In genomic region chr7:100520663-100521285, GRCm38 (mm10) we compare ENCODE assay signal across 8 mouse cellular contexts. TPM values are rescaled to one million over a fixed set of nuclear protein-coding genes. Genes with fewer than 3 reads are reported as not detected.
DNase-seq lines count a peak whose midpoint lies in the region; ATAC-seq and TF ChIP-seq lines count a peak whose summit lies in the region.

No protein-coding gene starts in this region.

- no peak for TF ChIP-seq POLR2A in olfactory bulb, adult 2 months (IDR thresholded peaks at IDR 0.05; ENCODE audit: insufficient read depth, low read depth, low read length)

- H3K4me1 ChIP-seq in embryonic facial prominence, embryonic 14.5 days (ENCODE audit: control insufficient read depth, insufficient read depth, low read length) = no peaks in the 10 kb centered on the region
- H3K4me1 ChIP-seq in heart, embryonic 14.5 days (ENCODE audit: control insufficient read depth in 2 of 2, insufficient read depth in 2 of 2, low read length in 2 of 2) = no peaks in the 10 kb centered on the region
- H3K4me1 ChIP-seq in lung, embryonic 14.5 days (ENCODE audit: insufficient read depth) = no peaks in the 10 kb centered on the region
- H3K4me1 ChIP-seq in olfactory bulb, adult 2 months (ENCODE audit: control insufficient read depth, insufficient read depth, low read length) = no peaks in the 10 kb centered on the region

- WGBS in embryonic facial prominence, embryonic 14.5 days = 27% methylated on average over 10 of the region's 10 CpGs
- WGBS in heart, embryonic 14.5 days = 19% methylated on average over 10 of the region's 10 CpGs
- 17% methylated on average over 10 of the region's 10 CpGs for WGBS in lung, embryonic 14.5 days
- WGBS in olfactory bulb, adult 2 months = 20% methylated on average over 10 of the region's 10 CpGs

- H3K4me3 ChIP-seq in embryonic facial prominence, embryonic 14.5 days (ENCODE audit: low read depth, low read length) = no peak overlapping the region
- no peak overlapping the region for H3K4me3 ChIP-seq in heart, embryonic 14.5 days (ENCODE audit: control insufficient read depth in 1 of 2, insufficient read depth in 1 of 2, low read depth in 1 of 2, low read length in 2 of 2)
- no peak overlapping the region for H3K4me3 ChIP-seq in lung, embryonic 14.5 days (ENCODE audit: low read depth, low read length)
- H3K4me3 ChIP-seq in olfactory bulb, adult 2 months (ENCODE audit: insufficient read depth, low read depth, low read length) = no peak overlapping the region

- H3K27ac ChIP-seq in embryonic facial prominence, embryonic 14.5 days (replicated peaks; ENCODE audit: low read depth, low read length) = no peak overlapping the region
- H3K27ac ChIP-seq in heart, embryonic 14.5 days (replicated peaks in 1 of 2; ENCODE audit: control insufficient read depth in 1 of 2, insufficient read depth in 1 of 2, low read depth in 2 of 2, low read length in 2 of 2) = no peak overlapping the region
- H3K27ac ChIP-seq in lung, embryonic 14.5 days (ENCODE audit: low read depth) = no peak overlapping the region
- H3K27ac ChIP-seq in olfactory bulb, adult 2 months (ENCODE audit: insufficient read depth, low read depth, low read length) = no peak overlapping the region

- H3K9ac ChIP-seq in embryonic facial prominence, embryonic 14.5 days (ENCODE audit: low read depth, low read length) = no peak overlapping the region
- no peak overlapping the region for H3K9ac ChIP-seq in heart, embryonic 14.5 days (ENCODE audit: low read length)
- H3K9ac ChIP-seq in lung, embryonic 14.5 days = no peak overlapping the region

- H3K36me3 ChIP-seq in embryonic facial prominence, embryonic 14.5 days (ENCODE audit: control insufficient read depth, insufficient read depth, low read length) = no peaks in the 10 kb centered on the region
- H3K36me3 ChIP-seq in heart, embryonic 14.5 days (ENCODE audit: control insufficient read depth, insufficient read depth, low read length) = no peaks in the 10 kb centered on the region
- no peaks in the 10 kb centered on the region for H3K36me3 ChIP-seq in lung, embryonic 14.5 days (ENCODE audit: insufficient read depth)

- H3K4me2 ChIP-seq in embryonic facial prominence, embryonic 14.5 days (ENCODE audit: low read depth, low read length) = peak overlapping the region; percentile 38; the same call in 1 of the 2 replicates
- peak overlapping the region; percentile 31 for H3K4me2 ChIP-seq in heart, embryonic 14.5 days (ENCODE audit: low read length)
- peak overlapping the region; percentile 10; the same call in 1 of the 2 replicates for H3K4me2 ChIP-seq in lung, embryonic 14.5 days

- ATAC-seq in embryonic facial prominence, embryonic 14.5 days (ENCODE audit: low read depth) = peak; percentile 68
- ATAC-seq in heart, embryonic 14.5 days (ENCODE audit: insufficient number of reproducible peaks, insufficient read depth, low FRiP score, low read depth) = no peak
- ATAC-seq in lung, embryonic 14.5 days (ENCODE audit: insufficient read depth) = 0 out of 2 replicates have a peak, but pooled peaks have one; percentile 41

- H3K27me3 ChIP-seq in embryonic facial prominence, embryonic 14.5 days (replicated peaks; ENCODE audit: control insufficient read depth, insufficient read depth, low read length) = no peaks in the 10 kb centered on the region
- no peaks in the 10 kb centered on the region for H3K27me3 ChIP-seq in heart, embryonic 14.5 days (ENCODE audit: control insufficient read depth, insufficient read depth, low read length)
- H3K27me3 ChIP-seq in lung, embryonic 14.5 days (ENCODE audit: insufficient read depth, low read length) = no peaks in the 10 kb centered on the region

- peak; percentile 70 for DNase-seq in CD4-positive helper T cell, adult 2 months (ENCODE audit: low read depth, low spot score)
- peak; percentile 75 to 76 for DNase-seq in adrenal gland, postnatal 4 days (ENCODE audit: low spot score in 2 of 2)
- DNase-seq in embryonic facial prominence, embryonic 14.5 days (ENCODE audit: low spot score) = peak; percentile 75
- DNase-seq in kidney, postnatal 14 days = peak; percentile 76
- peak; percentile 90 for DNase-seq in lung, embryonic 14.5 days
- DNase-seq in thymus, postnatal 0 days (ENCODE audit: low spot score) = peak; percentile 65

- no peaks in the 10 kb centered on the region for H3K9me3 ChIP-seq in embryonic facial prominence, embryonic 14.5 days (ENCODE audit: control insufficient read depth, low read length)
- H3K9me3 ChIP-seq in heart, embryonic 14.5 days (ENCODE audit: control insufficient read depth, low read length) = no peaks in the 10 kb centered on the region
- H3K9me3 ChIP-seq in lung, embryonic 14.5 days (ENCODE audit: low read depth, low read length) = no peaks in the 10 kb centered on the region

- peak; percentile 96 for TF ChIP-seq CTCF in lung, embryonic 14.5 days (IDR thresholded peaks at IDR 0.05; ENCODE audit: low read depth)
- TF ChIP-seq CTCF in olfactory bulb, adult 2 months (IDR thresholded peaks at IDR 0.05; ENCODE audit: insufficient read depth, low read depth, low read length) = peak; percentile 88

RNA-seq across cellular contexts. Expression of gene Dnajb13, which starts 6.0 kb away (rescaled TPM):
- total RNA-seq in adrenal gland, postnatal 4 days (2021) = under 1 TPM in 1 of 2 experiments, not detected in 1; 0.23 TPM
- polyA plus RNA-seq in embryonic facial prominence, embryonic 14.5 days (2014; fragmentation: Nextera tagmentation; extraction: Ambion mirVana) = 3.0 and 4.7 TPM in 2 replicates
- 0.15 TPM in 1 of 2 replicates, not detected in the other for polyA plus RNA-seq in heart, embryonic 14.5 days (2014; fragmentation: Nextera tagmentation; extraction: Ambion mirVana)
- 0.18 and 0.57 TPM in 2 replicates for polyA plus RNA-seq in lung, embryonic 14.5 days (2014; fragmentation: Nextera tagmentation; extraction: Ambion mirVana)
- not detected in 2 replicates for polyA plus RNA-seq in olfactory bulb, adult 2 months (2012; ENCODE audit: insufficient read depth, insufficient read length, low replicate concordance, missing spikeins)
- polyA plus RNA-seq in thymus, postnatal 0 days (2015; fragmentation: Nextera tagmentation; extraction: Ambion mirVana) = 1.7 TPM in 2 replicates

RNA-seq across cellular contexts. Expression of gene Coa4, which starts 16.1 kb away (rescaled TPM):
- total RNA-seq in adrenal gland, postnatal 4 days (2021) = 10 to 100 TPM in 1 of 2 experiments, 1 to 10 TPM in 1; 9.8 to 11.0 TPM
- 17.6 and 22.1 TPM in 2 replicates for polyA plus RNA-seq in embryonic facial prominence, embryonic 14.5 days (2014; fragmentation: Nextera tagmentation; extraction: Ambion mirVana)
- polyA plus RNA-seq in heart, embryonic 14.5 days (2014; fragmentation: Nextera tagmentation; extraction: Ambion mirVana) = 22.8 and 26.6 TPM in 2 replicates
- polyA plus RNA-seq in lung, embryonic 14.5 days (2014; fragmentation: Nextera tagmentation; extraction: Ambion mirVana) = 15.4 and 18.2 TPM in 2 replicates
- polyA plus RNA-seq in olfactory bulb, adult 2 months (2012; ENCODE audit: insufficient read depth, insufficient read length, low replicate concordance, missing spikeins) = not detected in 2 replicates
- polyA plus RNA-seq in thymus, postnatal 0 days (2015; fragmentation: Nextera tagmentation; extraction: Ambion mirVana) = 18.4 and 18.6 TPM in 2 replicates

RNA-seq across cellular contexts. Expression of gene Ucp2, which starts 27.6 kb away (rescaled TPM):
- total RNA-seq in adrenal gland, postnatal 4 days (2021) = 100 to 1,000 TPM; 344 to 355 TPM
- polyA plus RNA-seq in embryonic facial prominence, embryonic 14.5 days (2014; fragmentation: Nextera tagmentation; extraction: Ambion mirVana) = 152 and 172 TPM in 2 replicates
- polyA plus RNA-seq in heart, embryonic 14.5 days (2014; fragmentation: Nextera tagmentation; extraction: Ambion mirVana) = 127 and 130 TPM in 2 replicates
- 162 and 184 TPM in 2 replicates for polyA plus RNA-seq in lung, embryonic 14.5 days (2014; fragmentation: Nextera tagmentation; extraction: Ambion mirVana)
- 487 TPM in 1 of 2 replicates, not detected in the other for polyA plus RNA-seq in olfactory bulb, adult 2 months (2012; ENCODE audit: insufficient read depth, insufficient read length, low replicate concordance, missing spikeins)
- 803 and 920 TPM in 2 replicates for polyA plus RNA-seq in thymus, postnatal 0 days (2015; fragmentation: Nextera tagmentation; extraction: Ambion mirVana)

RNA-seq across cellular contexts. Expression of gene Ucp3, which starts 48.0 kb away (rescaled TPM):
- 1 to 10 TPM; 2.7 to 3.6 TPM for total RNA-seq in adrenal gland, postnatal 4 days (2021)
- 0.20 and 0.24 TPM in 2 replicates for polyA plus RNA-seq in embryonic facial prominence, embryonic 14.5 days (2014; fragmentation: Nextera tagmentation; extraction: Ambion mirVana)
- polyA plus RNA-seq in heart, embryonic 14.5 days (2014; fragmentation: Nextera tagmentation; extraction: Ambion mirVana) = 0.08 TPM in 2 replicates
- not detected in 2 replicates for polyA plus RNA-seq in lung, embryonic 14.5 days (2014; fragmentation: Nextera tagmentation; extraction: Ambion mirVana)
- not detected in 2 replicates for polyA plus RNA-seq in olfactory bulb, adult 2 months (2012; ENCODE audit: insufficient read depth, insufficient read length, low replicate concordance, missing spikeins)
- polyA plus RNA-seq in thymus, postnatal 0 days (2015; fragmentation: Nextera tagmentation; extraction: Ambion mirVana) = 0.12 and 0.14 TPM in 2 replicates

Comparison
In these comparisons a context has a peak if more than half of its experiments do, and no peak if none do; other contexts are left out.
1. RNA of gene Coa4, which starts 16.1 kb away (polyA plus RNA-seq): 22.8 to 26.6 TPM in heart, embryonic 14.5 days, 17.6 to 22.1 TPM in embryonic facial prominence, embryonic 14.5 days, 18.4 to 18.6 TPM in thymus, postnatal 0 days and 15.4 to 18.2 TPM in lung, embryonic 14.5 days; not detected in olfactory bulb, adult 2 months; every median in the first group is over 10 times any median in the second.
2. Peak in every context shown above with its lines, with median percentiles within 50 percentile points of each other: DNase-seq and H3K4me2 ChIP-seq.